Mouse (Mus musculus): ENCODE measurements at regions not wholly inside any gene's neighbourhood (a gene's known extent, or its start where the extent isn't known, plus 50 kb on each side); places are given as distances from the start of the nearest gene placed in this dataset.
"Not testable (repeated sequence)": the region's sequence is repeated elsewhere in the genome, so short reads cannot be mapped to it uniquely, and the experiment has no call there.

- no peak for DNase-seq (ENCODE audit: low spot score in 2 of 2)
Measured at GRCm38 (mm10) chr3:53792541-53792940, 52.3 kb upstream of the Gm10985 start.

GRCm38 (mm10) chr3:53789706-53790105 lies 55.2 kb upstream of the Gm10985 start:
- DNase-seq (ENCODE audit: low spot score in 2 of 2) = no peak

GRCm38 (mm10) chr3:53785201-53785600 lies 59.7 kb upstream of the Gm10985 start:
- DNase-seq (ENCODE audit: low spot score in 2 of 2) = no peak

- DNase-seq (ENCODE audit: low spot score in 2 of 2) = no peak
Measured at GRCm38 (mm10) chr3:53776668-53777067, 68.2 kb upstream of the Gm10985 start.

GRCm38 (mm10) chr3:53767601-53768000 lies 77.3 kb upstream of the Gm10985 start:
- DNase-seq (ENCODE audit: low spot score in 2 of 2) = no peak

GRCm38 (mm10) chr3:53763981-53764380 lies 80.9 kb upstream of the Gm10985 start:
- DNase-seq (ENCODE audit: low spot score in 2 of 2) = no peak

- DNase-seq (ENCODE audit: low spot score in 2 of 2) = peak in 1 of 2 experiments; percentile 5
Measured at GRCm38 (mm10) chr3:53761514-53762075, 83.3 kb upstream of the Gm10985 start.

- DNase-seq (ENCODE audit: low spot score in 2 of 2) = no peak
Measured at GRCm38 (mm10) chr3:53756115-53756853, 88.6 kb upstream of the Gm10985 start.

- DNase-seq (ENCODE audit: low spot score in 2 of 2) = no peak
Measured at GRCm38 (mm10) chr3:53737161-53737560, 80.0 kb upstream of the Frem2 start.

- not testable (repeated sequence) for DNase-seq (ENCODE audit: low spot score in 2 of 2)
Measured at GRCm38 (mm10) chr3:53735607-53736006, 78.5 kb upstream of the Frem2 start.

GRCm38 (mm10) chr3:53735147-53735546 lies 78.0 kb upstream of the Frem2 start:
- peak in 1 of 2 experiments; percentile 53 for DNase-seq (ENCODE audit: low spot score in 2 of 2)

GRCm38 (mm10) chr3:53730440-53730839 lies 73.3 kb upstream of the Frem2 start:
- no peak for DNase-seq (ENCODE audit: low spot score in 2 of 2)

GRCm38 (mm10) chr3:53729810-53730209 lies 72.7 kb upstream of the Frem2 start:
- peak in 1 of 2 experiments; percentile 59 for DNase-seq (ENCODE audit: low spot score in 2 of 2)

- DNase-seq (ENCODE audit: low spot score in 2 of 2) = no peak
Measured at GRCm38 (mm10) chr3:53729131-53729530, 72.0 kb upstream of the Frem2 start.

GRCm38 (mm10) chr3:53727737-53728136 lies 70.6 kb upstream of the Frem2 start:
- DNase-seq (ENCODE audit: low spot score in 2 of 2) = no peak

GRCm38 (mm10) chr3:53707101-53707500 lies 49.9 kb upstream of the Frem2 start:
- DNase-seq (ENCODE audit: low spot score in 2 of 2) = no peak

Measured in cerebellum, postnatal 4 days (tissue).